9 mouse cellular contexts compared by ENCODE assay signal in genomic region chr4:55281486-55282096, GRCm38 (mm10).
"Had no signal": no experiment of that assay in that cellular context is flagged by ENCODE, and none has a peak within 500 bp of the region (broad histone marks: within the 10 kb centered on the region; RNA-seq: fewer than 3 reads in every experiment).

No protein-coding gene starts in this region.

- DNase-seq: layer of hippocampus, adult 9-11 months; layer of hippocampus, postnatal 36 days; lung, adult 18-20 months; right cerebral cortex, postnatal 14 days; thymus, postnatal 14 days had no signal

- H3K9me3 ChIP-seq: limb, embryonic 15.5 days; midbrain, embryonic 13.5 days had no signal

- H3K9ac ChIP-seq: limb, embryonic 15.5 days; liver, embryonic 14.5 days; midbrain, embryonic 13.5 days had no signal

- ATAC-seq: midbrain, embryonic 13.5 days had no signal

- H3K4me1 ChIP-seq: limb, embryonic 15.5 days had no signal

- H3K36me3 ChIP-seq: limb, embryonic 15.5 days; midbrain, embryonic 13.5 days had no signal

- H3K4me2 ChIP-seq: limb, embryonic 15.5 days; midbrain, embryonic 13.5 days had no signal

- H3K27me3 ChIP-seq: limb, embryonic 15.5 days; midbrain, embryonic 13.5 days had no signal

- H3K27ac ChIP-seq: kidney, postnatal 0 days; limb, embryonic 15.5 days; liver, embryonic 14.5 days; midbrain, embryonic 13.5 days had no signal

- H3K4me3 ChIP-seq: limb, embryonic 15.5 days; midbrain, embryonic 13.5 days had no signal
